Mouse (Mus musculus) hindbrain, embryonic 15.5 days (tissue): ENCODE data around the gene Gm9195. TPM values are rescaled to one million over a fixed set of nuclear protein-coding genes. Genes with fewer than 3 reads are reported as not detected.

Experiments used
- ATAC-seq: fragments of 200-750 bp; cut with Nextera tagmentation; 2 replicates; pipeline ENCODE4 v1.8.0; 2017; ENCODE audit warnings: low read depth, moderate number of reproducible peaks, moderate TSS enrichment; ENCODE audit not compliant: low FRiP score
- H3K27ac ChIP-seq: fragments of 300-500 bp; sonication (generic); replicated peaks from 2 replicates; pipeline ENCODE4 v1.5.1; 2015; ENCODE audit warnings: mild to moderate bottlenecking, inconsistent platforms
- H3K27me3 ChIP-seq: fragments of 300-500 bp; sonication (generic); 2 replicates; pipeline ENCODE4 v1.6.1; 2015; ENCODE audit warnings: control low read depth, inconsistent platforms
- H3K36me3 ChIP-seq: fragments of 300-500 bp; sonication (generic); 2 replicates; pipeline ENCODE4 v1.6.1; 2015; ENCODE audit warnings: control low read depth, inconsistent platforms
- H3K4me1 ChIP-seq: fragments of 300-500 bp; sonication (generic); replicated peaks from 2 replicates; pipeline ENCODE4 v1.6.1; 2015; ENCODE audit warnings: control low read depth, inconsistent platforms
- H3K4me2 ChIP-seq: fragments of 300-500 bp; sonication (generic); 2 replicates; pipeline ENCODE4 v1.6.1; 2015; ENCODE audit warnings: moderate library complexity, mild to moderate bottlenecking, inconsistent platforms
- H3K4me3 ChIP-seq: fragments of 300-500 bp; sonication (generic); 2 replicates; pipeline ENCODE4 v1.5.1; 2015; ENCODE audit warnings: mild to moderate bottlenecking, inconsistent platforms
- H3K9ac ChIP-seq: fragments of 300-500 bp; sonication (generic); 2 replicates; pipeline ENCODE4 v1.6.1; 2015; ENCODE audit warnings: inconsistent platforms
- H3K9me3 ChIP-seq: fragments of 300-500 bp; sonication (generic); 2 replicates; pipeline ENCODE4 v1.6.1; 2016; ENCODE audit warnings: control low read depth, inconsistent platforms
- WGBS: fragments of 180-500 bp; shearing (Covaris S2); methylation state at CpG from one replicate; pipeline ENCODE4 v1.1.7; 2015; 5-methylcytosine and 5-hydroxymethylcytosine counted together
- polyA plus RNA-seq: library from polyadenylated mRNA; unstranded; fragments of >200 nt; fragmentation: Nextera tagmentation; extraction: Ambion mirVana; gene quantifications from 2 replicates; pipeline ENCODE4 v1.2.1, GENCODE M21; 2015

Gene Gm9195
- polyA plus RNA-seq, result not detected in 2 replicates

GRCm38 (mm10) chr14:72491738-72492137 is at the start of gene Gm9195:
TSS of gene Gm9195 (minus strand) at chr14:72491838.
- no peaks in the 10 kb centered on the region for H3K4me1 ChIP-seq
- no peak within 1 kb of the TSS for H3K4me2 ChIP-seq
- ATAC-seq, result no peak
- H3K9ac ChIP-seq, result no peak within 1 kb of the TSS
- no peak within 1 kb of the TSS for H3K4me3 ChIP-seq
- no peak within 1 kb of the TSS for H3K27ac ChIP-seq
- WGBS, result 74% methylated on average over 5 of the region's 5 CpGs
- H3K9me3 ChIP-seq, result no peaks in the 10 kb centered on the region
- H3K36me3 ChIP-seq, result no peaks in the 10 kb centered on the region
- H3K27me3 ChIP-seq, result no peaks in the 10 kb centered on the region

- peaks cover 13% of the 10 kb centered on the region; the same call in 1 of the 2 replicates for H3K36me3 ChIP-seq
- no peaks in the 10 kb centered on the region for H3K9me3 ChIP-seq
- no peak for ATAC-seq
- no peak overlapping the region for H3K4me3 ChIP-seq
- no peak overlapping the region for H3K9ac ChIP-seq
- H3K4me1 ChIP-seq, result peaks cover 12% of the 10 kb centered on the region
- 91% methylated on average over 5 of the region's 5 CpGs for WGBS
- H3K27me3 ChIP-seq, result peaks cover 2% of the 10 kb centered on the region; the same call in 1 of the 2 replicates
- no peak overlapping the region for H3K4me2 ChIP-seq
- no peak overlapping the region for H3K27ac ChIP-seq
These were observed 44.9 kb upstream of the Gm9195 start for GRCm38 (mm10) chr14:72536392-72537017.

GRCm38 (mm10) chr14:72533862-72534261 is 42.2 kb upstream of the Gm9195 start:
- no peak overlapping the region for H3K4me2 ChIP-seq
- ATAC-seq, result no peak
- no peaks in the 10 kb centered on the region for H3K36me3 ChIP-seq
- H3K27ac ChIP-seq, result no peak overlapping the region
- H3K9ac ChIP-seq, result no peak overlapping the region
- peaks cover 4% of the 10 kb centered on the region; the same call in 1 of the 2 replicates for H3K27me3 ChIP-seq
- H3K4me1 ChIP-seq, result peaks cover 12% of the 10 kb centered on the region
- WGBS, result 76% methylated on average over 7 of the region's 7 CpGs
- H3K9me3 ChIP-seq, result no peaks in the 10 kb centered on the region
- H3K4me3 ChIP-seq, result no peak overlapping the region

- H3K36me3 ChIP-seq, result no peaks in the 10 kb centered on the region
These were observed 40.6 kb upstream of the Gm9195 start for GRCm38 (mm10) chr14:72532028-72532917.

GRCm38 (mm10) chr14:72527126-72527525 is 35.5 kb upstream of the Gm9195 start:
- no peak overlapping the region for H3K4me2 ChIP-seq
- H3K4me3 ChIP-seq, result no peak overlapping the region
- peaks cover 4% of the 10 kb centered on the region; the same call in 1 of the 2 replicates for H3K27me3 ChIP-seq
- no peaks in the 10 kb centered on the region for H3K9me3 ChIP-seq
- 72% methylated on average over 1 of the region's 1 CpGs for whole genome bisulfite sequencing
- no peaks in the 10 kb centered on the region for H3K36me3 ChIP-seq
- H3K27ac ChIP-seq, result no peak overlapping the region
- H3K9ac ChIP-seq, result no peak overlapping the region
- H3K4me1 ChIP-seq, result peaks cover 5% of the 10 kb centered on the region
- no peak for ATAC-seq

More at GRCm38 (mm10) chr14:72532028-72532917, 40.6 kb upstream of the Gm9195 start:
- Histone ChIP-seq H3K9me3 (no peaks in the 10 kb centered on the region), H3K4me3 (peak overlapping the region; percentile 58), H3K9ac (peak overlapping the region; percentile 59), H3K4me1 (peaks cover 12% of the 10 kb centered on the region), H3K4me2 (peak overlapping the region; percentile 94), H3K27me3 (peaks cover 4% of the 10 kb centered on the region; the same call in 1 of the 2 replicates), H3K27ac (peak overlapping the region; percentile 65)
- peak; percentile 93 for ATAC-seq
- WGBS, result 3% methylated on average over 54 of the region's 54 CpGs

GRCm38 (mm10) chr14:72519561-72519960 is 27.9 kb upstream of the Gm9195 start:
- H3K4me1 ChIP-seq, result no peaks in the 10 kb centered on the region
- 58% methylated on average over 2 of the region's 2 CpGs for WGBS
- no peak overlapping the region for H3K27ac ChIP-seq
- no peak overlapping the region for H3K4me2 ChIP-seq
- no peaks in the 10 kb centered on the region for H3K36me3 ChIP-seq
- H3K9me3 ChIP-seq, result no peaks in the 10 kb centered on the region
- no peak overlapping the region for H3K4me3 ChIP-seq
- ATAC-seq, result no peak
- H3K27me3 ChIP-seq, result no peaks in the 10 kb centered on the region
- no peak overlapping the region for H3K9ac ChIP-seq

GRCm38 (mm10) chr14:72518786-72519185 is 27.1 kb upstream of the Gm9195 start:
- Histone ChIP-seq H3K9ac (no peak overlapping the region), H3K27ac (no peak overlapping the region), H3K36me3 (no peaks in the 10 kb centered on the region), H3K4me1 (no peaks in the 10 kb centered on the region), H3K4me3 (no peak overlapping the region), H3K4me2 (no peak overlapping the region), H3K9me3 (no peaks in the 10 kb centered on the region), H3K27me3 (no peaks in the 10 kb centered on the region)
- 85% methylated on average over 6 of the region's 6 CpGs for WGBS
- ATAC-seq, result no peak

GRCm38 (mm10) chr14:72516376-72516775 is 24.7 kb upstream of the Gm9195 start:
- H3K4me1 ChIP-seq, result no peaks in the 10 kb centered on the region
- H3K27ac ChIP-seq, result no peak overlapping the region
- no peaks in the 10 kb centered on the region for H3K9me3 ChIP-seq
- no peaks in the 10 kb centered on the region for H3K36me3 ChIP-seq
- peak; percentile 84; the same call in 1 of the 2 replicates for ATAC-seq
- H3K4me2 ChIP-seq, result no peak overlapping the region
- H3K27me3 ChIP-seq, result no peaks in the 10 kb centered on the region
- WGBS, result 28% methylated on average over 5 of the region's 5 CpGs
- no peak overlapping the region for H3K4me3 ChIP-seq
- no peak overlapping the region for H3K9ac ChIP-seq

GRCm38 (mm10) chr14:72506723-72507420 is 15.2 kb upstream of the Gm9195 start:
- no peak for ATAC-seq
- no peaks in the 10 kb centered on the region for H3K36me3 ChIP-seq
- peak overlapping the region; percentile 59 for H3K4me2 ChIP-seq
- H3K27ac ChIP-seq, result no peak overlapping the region
- H3K4me3 ChIP-seq, result peak overlapping the region; percentile 27
- 20% methylated on average over 11 of the region's 11 CpGs for WGBS
- no peak overlapping the region; the same call in 1 of the 2 replicates for H3K9ac ChIP-seq
- no peaks in the 10 kb centered on the region for H3K9me3 ChIP-seq
- H3K4me1 ChIP-seq, result peaks cover 6% of the 10 kb centered on the region
- no peaks in the 10 kb centered on the region for H3K27me3 ChIP-seq

- no peaks in the 10 kb centered on the region for H3K36me3 ChIP-seq
- peaks cover 6% of the 10 kb centered on the region for H3K4me1 ChIP-seq
- WGBS, result 11% methylated on average over 12 of the region's 12 CpGs
- no peak overlapping the region for H3K27ac ChIP-seq
- no peaks in the 10 kb centered on the region for H3K27me3 ChIP-seq
- H3K4me2 ChIP-seq, result peak overlapping the region; percentile 59
- no peaks in the 10 kb centered on the region for H3K9me3 ChIP-seq
- peak overlapping the region; percentile 27 for H3K4me3 ChIP-seq
- no peak for ATAC-seq
- peak overlapping the region; percentile 17; the same call in 1 of the 2 replicates for H3K9ac ChIP-seq
These were observed 14.5 kb upstream of the Gm9195 start for GRCm38 (mm10) chr14:72506018-72506722.

- H3K27ac ChIP-seq, result no peak overlapping the region
- WGBS, result 88% methylated on average over 1 of the region's 1 CpGs
- peaks cover 6% of the 10 kb centered on the region for H3K4me1 ChIP-seq
- H3K9ac ChIP-seq, result no peak overlapping the region
- no peaks in the 10 kb centered on the region for H3K36me3 ChIP-seq
- H3K27me3 ChIP-seq, result no peaks in the 10 kb centered on the region
- no peak for ATAC-seq
- H3K9me3 ChIP-seq, result no peaks in the 10 kb centered on the region
- H3K4me3 ChIP-seq, result no peak overlapping the region
- no peak overlapping the region for H3K4me2 ChIP-seq
These were observed 13.3 kb upstream of the Gm9195 start for GRCm38 (mm10) chr14:72504985-72505384.
